Mouse (Mus musculus) embryonic facial prominence, embryonic 14.5 days (tissue): Measurements from ENCODE around the gene Gbgt1. TPM values are rescaled to one million over a fixed set of nuclear protein-coding genes. Genes with fewer than 3 reads are reported as not detected.
"Not testable (repeated sequence)": the region's sequence is repeated elsewhere in the genome, so short reads cannot be mapped to it uniquely, and the experiment has no call there.

Experiments used
- ATAC-seq: fragments of 200-750 bp; cut with Nextera tagmentation; 2 replicates; pipeline ENCODE4 v1.8.0; 2017; ENCODE audit warnings: low read depth, moderate number of reproducible peaks, moderate TSS enrichment
- DNase-seq: peaks from one replicate; pipeline ENCODE4 v3.0.0-alpha.2; 2015; ENCODE audit warnings: low spot score
- H3K27ac ChIP-seq: fragments of 300-500 bp; sonication (generic); replicated peaks from 2 replicates; pipeline ENCODE4 v1.5.1; 2014; ENCODE audit warnings: low read depth, mild to moderate bottlenecking, low read length, moderate library complexity
- H3K27me3 ChIP-seq: fragments of 300-500 bp; sonication (generic); replicated peaks from 2 replicates; pipeline ENCODE4 v1.6.1; 2014; ENCODE audit warnings: low read length; ENCODE audit not compliant: control insufficient read depth, insufficient read depth
- H3K36me3 ChIP-seq: fragments of 300-500 bp; sonication (generic); 2 replicates; pipeline ENCODE4 v1.6.1; 2014; ENCODE audit warnings: low read length, mixed read lengths; ENCODE audit not compliant: control insufficient read depth, insufficient read depth
- H3K4me1 ChIP-seq: fragments of 300-500 bp; sonication (generic); 2 replicates; pipeline ENCODE4 v1.6.1; 2014; ENCODE audit warnings: antibody characterized with exemption, low read length; ENCODE audit not compliant: control insufficient read depth, insufficient read depth
- H3K4me2 ChIP-seq: fragments of 300-500 bp; sonication (generic); 2 replicates; pipeline ENCODE4 v1.6.1; 2014; ENCODE audit warnings: low read depth, mild to moderate bottlenecking, low read length, moderate library complexity, mixed read lengths
- H3K4me3 ChIP-seq: fragments of 300-500 bp; sonication (generic); 2 replicates; pipeline ENCODE4 v1.5.1; 2014; ENCODE audit warnings: low read depth, mild to moderate bottlenecking, low read length
- H3K9ac ChIP-seq: fragments of 300-500 bp; sonication (generic); 2 replicates; pipeline ENCODE4 v1.6.1; 2014; ENCODE audit warnings: low read depth, mild to moderate bottlenecking, low read length, moderate library complexity, mixed read lengths
- H3K9me3 ChIP-seq: fragments of 300-500 bp; sonication (generic); 2 replicates; pipeline ENCODE4 v1.6.1; 2016; ENCODE audit warnings: low read length; ENCODE audit not compliant: control insufficient read depth
- WGBS: fragments of 180-500 bp; shearing (Covaris S2); extraction: QIAGEN DNeasy Blood & Tissue Kit; methylation state at CpG from one replicate; pipeline ENCODE4 v1.1.7; 2014; 5-methylcytosine and 5-hydroxymethylcytosine counted together
- polyA plus RNA-seq: library from polyadenylated mRNA; unstranded; fragments of >200 nt; fragmentation: Nextera tagmentation; extraction: Ambion mirVana; gene quantifications from 2 replicates; pipeline ENCODE4 v1.2.1, GENCODE M21; 2014

The Gbgt1 gene
- polyA plus RNA-seq, 1 experiment from 2014 or later: 1.3 TPM

DNA sequence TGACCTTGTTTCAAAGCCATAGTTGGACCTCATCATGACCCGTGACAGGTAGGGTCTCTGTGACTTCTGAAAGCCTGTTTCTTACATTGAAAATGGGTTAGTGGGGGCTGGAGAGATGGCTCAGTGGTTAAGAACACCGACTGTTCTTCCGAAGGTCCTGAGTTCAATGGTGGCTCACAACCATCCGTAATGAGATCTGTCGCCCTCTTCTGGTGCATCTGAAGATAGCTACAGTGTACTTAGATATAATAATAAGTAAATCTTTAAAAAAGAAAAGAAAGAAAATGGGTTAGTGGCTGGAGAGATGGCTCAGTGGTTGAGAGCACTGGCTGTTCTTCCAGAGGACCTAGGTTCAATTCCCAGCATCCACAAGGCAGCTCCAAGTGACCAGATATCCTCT, 14.9 kb downstream of the Gbgt1 start:
- H3K4me3 ChIP-seq, H3K9ac ChIP-seq, H3K27ac ChIP-seq, H3K27me3 ChIP-seq, H3K4me1 ChIP-seq, ATAC-seq, H3K9me3 ChIP-seq, DNase-seq, H3K36me3 ChIP-seq, H3K4me2 ChIP-seq: not testable (repeated sequence)
- WGBS: 51% methylated on average over 5 of the region's 5 CpGs

DNA sequence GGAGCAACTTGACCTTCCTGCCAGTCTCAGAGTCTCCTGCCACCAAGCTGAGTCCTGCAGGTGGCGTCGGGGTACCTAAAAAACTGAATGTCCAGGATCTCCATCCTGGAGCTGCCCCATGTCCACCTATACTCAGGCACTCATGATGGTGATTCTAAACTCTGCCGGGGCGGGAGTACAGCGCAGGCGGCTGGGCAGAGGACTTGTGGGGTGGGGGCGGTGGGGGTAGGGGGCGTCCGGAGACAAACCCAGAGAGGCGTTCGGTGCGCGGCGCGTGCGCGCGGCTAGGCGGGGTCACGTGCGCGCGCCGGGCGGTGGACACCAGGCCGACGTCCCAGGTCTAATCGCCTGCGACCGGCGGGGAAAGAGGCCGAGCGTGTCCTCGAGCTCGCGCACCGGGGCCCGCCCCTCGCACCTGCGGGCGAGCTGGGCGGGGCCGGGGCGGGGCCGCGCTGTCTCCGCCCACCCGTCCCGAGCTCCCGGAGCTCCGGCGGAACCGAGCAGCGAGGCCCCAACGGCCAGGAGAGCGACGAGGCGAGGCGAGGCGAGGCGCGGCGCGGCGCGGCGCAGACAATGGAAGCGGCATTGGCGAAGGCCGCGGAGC, 16.2 kb downstream of the Gbgt1 start, which contains the start of gene Ralgds:
Gene Ralgds (plus strand): TSS at position 328 of the 604 bp plus-strand sequence.
- Histone ChIP-seq H3K9me3 (no peaks in the 10 kb centered on the region), H3K4me3 (peak within 1 kb of the TSS; percentile 82), H3K9ac (peak within 1 kb of the TSS; percentile 90), H3K4me2 (peak within 1 kb of the TSS; percentile 94), H3K36me3 (0 out of 2 replicates have a peak, but pooled peaks cover 5% of the 10 kb centered on the region), H3K27me3 (no peaks in the 10 kb centered on the region), H3K27ac (peak within 1 kb of the TSS; percentile 71), H3K4me1 (peaks cover 7% of the 10 kb centered on the region; the same call in 1 of the 2 replicates)
- DNase-seq (peak; percentile 69), ATAC-seq (peak; percentile 80)
- 0% methylated on average over 12 of the region's 71 CpGs for WGBS

DNA sequence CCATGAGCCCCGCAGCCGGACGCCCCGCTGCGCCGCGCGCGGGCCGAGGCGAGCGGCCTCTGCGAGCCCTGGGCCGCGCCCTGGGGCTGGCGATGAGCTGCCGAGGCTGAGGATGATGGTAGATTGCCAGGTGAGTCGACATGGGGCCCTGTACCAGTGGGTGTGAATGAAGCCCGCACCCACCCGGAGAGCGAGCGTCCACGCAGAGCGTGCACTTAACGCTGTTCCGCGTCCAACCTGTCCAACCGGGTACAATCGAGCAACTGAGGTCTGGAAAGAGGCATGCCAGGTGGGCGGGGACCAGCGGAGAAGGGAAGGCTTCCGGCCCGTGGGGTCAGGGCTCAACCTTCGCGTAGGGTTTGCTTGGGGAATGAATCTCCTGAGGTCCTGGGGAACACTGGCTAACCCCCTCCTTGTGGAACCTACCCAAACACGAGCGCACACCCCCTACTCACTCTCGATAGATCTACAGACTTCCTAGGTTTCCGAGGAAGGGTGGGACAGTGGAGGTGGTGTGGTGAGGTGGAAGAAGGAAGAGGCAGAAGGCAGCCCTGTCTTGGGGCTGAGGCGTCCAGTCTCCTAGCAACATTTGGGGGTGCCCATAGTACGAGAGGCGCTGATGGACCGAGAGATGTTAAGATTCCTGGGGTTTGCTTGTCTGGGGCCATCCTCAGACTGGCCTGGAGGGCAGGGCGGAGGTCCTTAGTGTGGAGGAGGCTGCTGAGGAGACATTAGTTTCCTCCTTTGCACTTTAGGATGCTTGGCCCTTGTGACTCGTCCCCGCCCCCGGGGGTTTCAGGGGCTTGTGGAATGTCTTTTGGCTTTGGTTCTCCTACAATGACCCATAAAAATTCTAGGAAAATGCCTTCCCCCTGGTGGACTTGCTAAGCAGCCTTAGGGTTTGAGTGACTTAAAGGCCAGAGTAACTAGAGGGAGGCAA, 17.0 kb downstream of the Gbgt1 start:
- Histone ChIP-seq H3K9me3 (no peaks in the 10 kb centered on the region), H3K27me3 (no peaks in the 10 kb centered on the region), H3K4me2 (peak overlapping the region; percentile 94), H3K9ac (peak overlapping the region; percentile 90), H3K4me3 (peak overlapping the region; percentile 82), H3K36me3 (0 out of 2 replicates have a peak, but pooled peaks cover 5% of the 10 kb centered on the region), H3K27ac (peak overlapping the region; percentile 71), H3K4me1 (peaks cover 7% of the 10 kb centered on the region; the same call in 1 of the 2 replicates)
- WGBS: 5% methylated on average over 39 of the region's 47 CpGs
- ATAC-seq (peak; percentile 15), DNase-seq (no peak)

DNA sequence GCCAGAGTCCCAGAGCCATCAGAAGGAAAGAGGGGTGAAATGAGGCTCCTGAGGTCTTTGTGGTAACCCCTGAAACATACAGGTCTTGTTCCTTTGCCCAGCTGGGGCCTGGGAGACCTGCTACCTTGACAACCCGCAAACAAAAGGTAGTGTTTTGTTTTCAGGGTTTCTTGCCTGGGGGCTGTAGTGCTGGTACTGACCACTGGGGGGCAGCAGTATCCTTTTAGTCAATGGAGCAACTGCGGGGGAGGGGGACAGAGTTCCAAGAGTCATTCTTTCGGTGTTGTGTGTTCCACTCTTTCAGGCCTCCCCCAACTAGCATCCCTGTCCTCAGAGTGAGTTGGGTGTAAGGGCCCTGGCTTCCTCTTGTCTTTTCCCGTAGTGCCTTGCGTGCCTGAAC, 17.8 kb downstream of the Gbgt1 start:
- Histone ChIP-seq H3K36me3 (0 out of 2 replicates have a peak, but pooled peaks cover 5% of the 10 kb centered on the region), H3K27ac (no peak overlapping the region), H3K27me3 (no peaks in the 10 kb centered on the region), H3K9ac (peak overlapping the region; percentile 90), H3K9me3 (no peaks in the 10 kb centered on the region), H3K4me3 (peak overlapping the region; percentile 82), H3K4me2 (peak overlapping the region; percentile 94), H3K4me1 (peaks cover 7% of the 10 kb centered on the region; the same call in 1 of the 2 replicates)
- WGBS: 19% methylated on average over 5 of the region's 5 CpGs
- DNase-seq (peak; percentile 86), ATAC-seq (no peak)

DNA sequence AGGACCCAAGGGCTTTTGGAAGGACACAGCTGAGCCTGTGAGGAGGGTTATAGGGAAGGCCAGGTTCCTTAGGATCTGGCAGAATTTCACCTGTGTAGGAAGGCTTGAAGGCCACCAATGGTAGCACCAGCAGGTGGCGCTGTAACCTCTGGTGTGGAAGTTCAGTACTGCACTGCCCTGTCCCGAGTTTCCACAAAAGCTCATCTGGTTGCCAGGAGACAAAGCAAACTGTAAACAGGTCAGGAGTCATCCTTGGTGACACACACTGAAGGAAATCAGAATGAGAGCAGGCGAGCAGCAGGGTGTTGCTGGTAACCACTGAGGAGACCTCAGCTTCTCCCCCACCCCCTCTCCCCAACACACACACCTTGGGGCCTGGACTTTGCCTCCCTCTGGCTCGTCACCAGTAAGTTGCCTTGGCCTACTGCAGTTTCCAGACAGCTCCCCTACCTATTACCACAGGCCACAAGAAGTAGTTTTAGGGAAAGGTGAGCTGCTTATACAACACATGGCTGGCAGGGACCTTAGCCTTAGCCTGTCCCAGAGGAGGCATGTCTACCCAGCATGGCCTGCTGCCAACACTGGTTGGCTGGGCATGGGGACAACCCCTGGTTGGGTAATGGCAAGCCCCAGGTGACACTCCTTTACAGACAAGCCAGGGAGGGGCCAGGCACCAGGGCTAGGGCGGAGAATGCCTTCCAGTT, 20.7 kb downstream of the Gbgt1 start:
- no peak overlapping the region for H3K27ac ChIP-seq
- ATAC-seq: peak; percentile 2; the same call in 1 of the 2 replicates

DNA sequence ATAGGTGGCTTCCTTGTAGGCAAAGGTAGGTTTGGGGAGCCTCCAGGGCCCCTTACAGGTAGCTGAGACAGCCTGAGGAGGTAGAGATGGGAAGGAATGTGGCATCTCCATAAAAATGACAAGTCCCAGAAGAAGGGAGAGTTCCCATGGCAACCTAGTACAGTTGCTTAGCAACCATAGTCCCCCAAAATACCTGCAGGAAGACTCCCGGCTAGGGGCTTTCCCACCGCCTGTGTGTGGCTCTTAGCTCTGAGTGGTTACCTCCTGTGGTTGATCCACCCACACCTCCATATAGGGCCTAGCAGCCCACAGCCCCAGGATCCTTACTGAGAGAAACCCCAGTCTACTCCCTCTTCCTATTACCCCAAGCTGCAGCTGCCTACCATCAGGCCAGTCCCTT, 21.5 kb downstream of the Gbgt1 start:
- H3K9ac ChIP-seq: no peak overlapping the region
- WGBS: 43% methylated on average over 2 of the region's 2 CpGs
- 0 out of 2 replicates have a peak, but pooled peaks cover 5% of the 10 kb centered on the region for H3K36me3 ChIP-seq
- H3K9me3 ChIP-seq: no peaks in the 10 kb centered on the region
- DNase-seq: no peak
- ATAC-seq: no peak
- H3K27me3 ChIP-seq: no peaks in the 10 kb centered on the region
- H3K4me3 ChIP-seq: no peak overlapping the region
- peaks cover 7% of the 10 kb centered on the region; the same call in 1 of the 2 replicates for H3K4me1 ChIP-seq
- no peak overlapping the region for H3K27ac ChIP-seq
- no peak overlapping the region for H3K4me2 ChIP-seq

More for the DNA sequence above, 20.7 kb downstream of the Gbgt1 start:
- Histone ChIP-seq H3K36me3 (0 out of 2 replicates have a peak, but pooled peaks cover 5% of the 10 kb centered on the region), H3K4me2 (no peak overlapping the region), H3K4me3 (no peak overlapping the region), H3K4me1 (peaks cover 7% of the 10 kb centered on the region; the same call in 1 of the 2 replicates), H3K9ac (no peak overlapping the region), H3K9me3 (no peaks in the 10 kb centered on the region), H3K27me3 (no peaks in the 10 kb centered on the region)
- 44% methylated on average over 5 of the region's 5 CpGs for WGBS
- DNase-seq: peak; percentile 78

DNA sequence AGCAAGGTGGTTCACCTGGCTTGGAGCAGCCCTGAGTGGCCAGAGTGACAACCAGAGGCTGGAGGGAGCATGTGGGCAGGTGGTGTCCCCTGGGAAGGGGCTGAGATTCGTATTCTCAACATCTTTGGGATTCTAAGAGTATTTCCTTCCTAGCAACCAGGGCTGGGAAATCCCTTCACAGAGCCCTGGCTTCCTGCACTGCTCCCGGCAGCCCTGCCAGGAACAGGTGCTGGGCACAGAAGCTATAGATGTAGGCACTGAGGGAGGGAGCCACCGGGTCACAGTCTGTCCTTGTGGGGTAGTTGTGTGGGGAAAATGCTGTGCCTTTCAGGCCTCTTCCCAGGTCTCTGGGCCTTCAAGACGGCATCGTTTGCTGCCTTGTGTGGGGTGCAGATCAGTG, 23.9 kb downstream of the Gbgt1 start:
- whole genome bisulfite sequencing: 76% methylated on average over 5 of the region's 5 CpGs
- ATAC-seq (no peak), DNase-seq (no peak)

DNA sequence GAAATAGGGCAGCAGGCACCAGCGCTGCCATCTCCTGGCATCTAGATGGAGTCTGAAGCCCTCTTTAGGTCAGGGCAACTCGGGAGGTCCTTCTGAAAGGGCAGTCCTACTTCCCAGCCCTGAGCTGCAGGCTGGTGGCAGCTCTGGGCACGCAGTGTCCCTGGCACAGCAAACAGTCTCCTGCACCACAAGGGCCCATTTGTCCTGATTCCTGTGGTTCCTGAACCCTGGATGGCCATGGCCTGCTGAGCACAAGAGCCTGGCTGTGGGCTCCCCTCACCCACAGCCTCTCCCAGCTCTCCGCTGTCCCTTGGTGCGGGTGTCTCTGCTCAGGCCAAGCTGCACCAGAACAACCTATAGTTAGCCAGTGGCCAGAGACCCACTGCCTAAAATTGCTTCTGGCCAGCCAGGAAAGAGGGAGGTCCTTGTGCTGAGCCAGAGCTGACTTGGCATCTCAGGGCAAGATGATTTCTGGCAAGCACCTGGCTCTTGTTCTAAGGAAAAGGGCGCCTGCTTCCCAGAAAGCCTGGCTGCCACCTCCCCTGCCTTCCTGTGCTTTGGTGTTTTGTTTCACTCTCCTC, 25.0 kb downstream of the Gbgt1 start:
- Histone ChIP-seq H3K27ac (0 out of 2 replicates have a peak overlapping the region, but pooled peaks have one; percentile 39), H3K4me2 (no peak overlapping the region), H3K9me3 (no peaks in the 10 kb centered on the region), H3K4me1 (peaks cover 14% of the 10 kb centered on the region; the same call in 1 of the 2 replicates), H3K4me3 (no peak overlapping the region), H3K36me3 (no peaks in the 10 kb centered on the region), H3K9ac (no peak overlapping the region), H3K27me3 (no peaks in the 10 kb centered on the region)
- DNase-seq: no peak
- no peak for ATAC-seq
- WGBS: 90% methylated on average over 5 of the region's 6 CpGs

More for the DNA sequence above, 23.9 kb downstream of the Gbgt1 start:
- Histone ChIP-seq H3K27ac (no peak overlapping the region), H3K9me3 (no peaks in the 10 kb centered on the region), H3K27me3 (no peaks in the 10 kb centered on the region), H3K4me1 (peaks cover 7% of the 10 kb centered on the region; the same call in 1 of the 2 replicates), H3K9ac (no peak overlapping the region), H3K4me2 (no peak overlapping the region), H3K4me3 (no peak overlapping the region), H3K36me3 (no peaks in the 10 kb centered on the region)
